ENCODE assay signal across 20 mouse cellular contexts in genomic region chr5:42055151-42055550, GRCm38 (mm10). TPM values are rescaled to one million over a fixed set of nuclear protein-coding genes. Genes with fewer than 3 reads are reported as not detected.
"Had no signal": no experiment of that assay in that cellular context is flagged by ENCODE, and none has a peak within 500 bp of the region (broad histone marks: within the 10 kb centered on the region; RNA-seq: fewer than 3 reads in every experiment).

No protein-coding gene starts in this region.

- ATAC-seq: liver, embryonic 12.5 days; midbrain, embryonic 16.5 days had no signal

- H3K4me1 ChIP-seq: kidney, embryonic 15.5 days; limb, embryonic 15.5 days; liver, embryonic 12.5 days; lung, embryonic 15.5 days; megakaryocyte, embryonic 14.5 days; midbrain, embryonic 12.5 days; neural tube, embryonic 13.5 days had no signal

- H3K4me3 ChIP-seq: kidney, embryonic 15.5 days; limb, embryonic 15.5 days; liver, embryonic 12.5 days; lung, embryonic 15.5 days; megakaryocyte, embryonic 14.5 days; midbrain, embryonic 12.5 days; neural tube, embryonic 13.5 days had no signal

- H3K27ac ChIP-seq: kidney, embryonic 15.5 days; limb, embryonic 15.5 days; liver, embryonic 12.5 days; lung, embryonic 15.5 days; macrophage; midbrain, embryonic 12.5 days; neural tube, embryonic 13.5 days; stomach, postnatal 0 days had no signal

- H3K4me2 ChIP-seq: kidney, embryonic 15.5 days; limb, embryonic 15.5 days; liver, embryonic 12.5 days; lung, embryonic 15.5 days; midbrain, embryonic 12.5 days; neural tube, embryonic 13.5 days had no signal

- DNase-seq: kidney, postnatal 14 days; lung, postnatal 14 days; right cerebral cortex, adult 18-20 months; right cerebral cortex, postnatal 25 days; thymus, postnatal 4 days had no signal

- H3K9ac ChIP-seq: kidney, embryonic 15.5 days; limb, embryonic 15.5 days; liver, embryonic 12.5 days; lung, embryonic 15.5 days; midbrain, embryonic 12.5 days; neural tube, embryonic 13.5 days had no signal

- H3K27me3 ChIP-seq: kidney, embryonic 15.5 days; limb, embryonic 15.5 days; liver, embryonic 12.5 days; lung, embryonic 15.5 days; megakaryocyte, embryonic 14.5 days; midbrain, embryonic 12.5 days; neural tube, embryonic 13.5 days had no signal

- H3K36me3 ChIP-seq: kidney, embryonic 15.5 days; limb, embryonic 15.5 days; liver, embryonic 12.5 days; lung, embryonic 15.5 days; midbrain, embryonic 12.5 days; neural tube, embryonic 13.5 days had no signal

- H3K9me3 ChIP-seq: kidney, embryonic 15.5 days; limb, embryonic 15.5 days; liver, embryonic 12.5 days; lung, embryonic 15.5 days; midbrain, embryonic 12.5 days; neural tube, embryonic 13.5 days had no signal

RNA-seq across cellular contexts. Expression of gene Gm16223, which starts 12.6 kb away (rescaled TPM):
- total RNA-seq: left cerebral cortex, adult 18-20 months had no signal
- polyA plus RNA-seq: kidney, embryonic 15.5 days; large intestine, adult 2 months; limb, embryonic 11.5 days; limb, embryonic 15.5 days; liver, embryonic 12.5 days; liver, embryonic 16.5 days; lung, embryonic 15.5 days; macrophage; midbrain, embryonic 12.5 days; midbrain, embryonic 16.5 days; neural tube, embryonic 13.5 days; small intestine, adult 2 months; stomach, postnatal 0 days had no signal
